Mouse (Mus musculus) limb, embryonic 13.5 days (tissue): ENCODE data around the gene Hmg20a. TPM values are rescaled to one million over a fixed set of nuclear protein-coding genes. Genes with fewer than 3 reads are reported as not detected.

Experiments
- ATAC-seq: fragments of 200-750 bp; cut with Nextera tagmentation; 2 replicates; pipeline ENCODE4 v1.8.0; 2017; ENCODE audit warnings: low read depth, moderate number of reproducible peaks, moderate TSS enrichment; ENCODE audit not compliant: low FRiP score
- H3K27ac ChIP-seq: fragments of 300-500 bp; sonication (generic); 2 replicates; pipeline ENCODE4 v1.5.1; 2015; ENCODE audit warnings: inconsistent platforms, mild to moderate bottlenecking, moderate library complexity
- H3K27me3 ChIP-seq: fragments of 300-500 bp; sonication (generic); 2 replicates; pipeline ENCODE4 v1.6.1; 2015; ENCODE audit warnings: mild to moderate bottlenecking, inconsistent platforms
- H3K36me3 ChIP-seq: fragments of 300-500 bp; sonication (generic); 2 replicates; pipeline ENCODE4 v1.6.1; 2015; ENCODE audit warnings: inconsistent platforms, mild to moderate bottlenecking, moderate library complexity
- H3K4me1 ChIP-seq: fragments of 300-500 bp; sonication (generic); 2 replicates; pipeline ENCODE4 v1.6.1; 2015; ENCODE audit warnings: inconsistent platforms
- H3K4me2 ChIP-seq: fragments of 300-500 bp; sonication (generic); replicated peaks from 2 replicates; pipeline ENCODE4 v1.6.1; 2015; ENCODE audit warnings: inconsistent platforms, mild to moderate bottlenecking, moderate library complexity
- H3K4me3 ChIP-seq: fragments of 300-500 bp; sonication (generic); 2 replicates; pipeline ENCODE4 v1.5.1; 2015; ENCODE audit warnings: moderate library complexity, mild to moderate bottlenecking, inconsistent platforms
- H3K9ac ChIP-seq: fragments of 300-500 bp; sonication (generic); 2 replicates; pipeline ENCODE4 v1.6.1; 2015; ENCODE audit warnings: mild to moderate bottlenecking, inconsistent platforms
- H3K9me3 ChIP-seq: fragments of 300-500 bp; sonication (generic); 2 replicates; pipeline ENCODE4 v1.6.1; 2016; ENCODE audit warnings: inconsistent platforms
- WGBS: fragments of 180-500 bp; shearing (Covaris S2); methylation state at CpG from one replicate; pipeline ENCODE4 v1.1.7; 2015; 5-methylcytosine and 5-hydroxymethylcytosine counted together
- polyA plus RNA-seq: library from polyadenylated mRNA; unstranded; fragments of >200 nt; fragmentation: Nextera tagmentation; extraction: Ambion mirVana; gene quantifications from 2 replicates; pipeline ENCODE4 v1.2.1, GENCODE M21; 2015

Hmg20a gene
- polyA plus RNA-seq, 1 experiment from 2014 or later: 73.1 TPM

DNA sequence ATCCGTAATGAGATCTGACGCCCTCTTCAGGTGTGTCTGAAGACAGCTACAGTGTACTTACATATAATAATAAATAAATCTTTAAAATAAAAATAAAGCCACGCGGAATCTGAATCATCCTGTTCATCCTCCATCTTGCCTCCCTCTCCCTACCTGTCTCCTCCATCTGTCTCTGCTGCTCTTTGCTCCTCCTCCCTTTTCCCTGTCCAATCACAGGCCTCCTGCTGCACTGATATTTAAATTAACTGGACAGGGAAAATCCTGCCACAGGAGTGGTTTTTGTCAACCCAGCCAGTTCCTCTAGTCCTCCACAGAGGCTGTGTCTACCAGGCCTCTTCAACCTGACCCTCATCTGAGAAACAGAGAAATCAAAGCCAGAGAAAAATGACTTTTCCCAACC, 94.1 kb downstream of the Hmg20a start:
- no peaks in the 10 kb centered on the region for H3K9me3 ChIP-seq
- 0 out of 2 replicates have a peak, but pooled peaks cover 7% of the 10 kb centered on the region for H3K27me3 ChIP-seq
- H3K9ac ChIP-seq: no peak overlapping the region
- H3K4me3 ChIP-seq: no peak overlapping the region
- peaks cover 23% of the 10 kb centered on the region for H3K4me1 ChIP-seq
- H3K27ac ChIP-seq: no peak overlapping the region
- WGBS: 84% methylated on average over 4 of the region's 4 CpGs
- no peak overlapping the region for H3K4me2 ChIP-seq
- no peak for ATAC-seq
- H3K36me3 ChIP-seq: no peaks in the 10 kb centered on the region

DNA sequence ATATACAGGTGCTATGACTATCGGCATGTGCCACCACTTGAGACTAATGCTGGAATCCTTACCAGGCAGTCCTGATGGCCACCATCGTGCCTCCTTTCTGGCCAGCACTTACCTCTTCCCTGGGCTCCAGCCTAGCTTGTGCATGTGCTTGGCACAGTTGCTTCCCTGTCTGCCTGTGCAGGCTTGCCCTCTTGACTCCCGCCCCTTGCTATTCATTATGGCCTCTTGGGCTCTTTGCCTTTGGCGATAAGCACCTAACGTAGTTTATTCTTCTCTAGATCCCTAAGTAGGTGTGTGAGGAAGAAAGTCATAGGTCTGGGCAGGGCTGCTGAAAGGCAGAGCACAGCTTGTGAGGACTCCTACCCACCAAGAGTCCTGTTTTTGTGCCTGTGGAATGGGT, 96.7 kb downstream of the Hmg20a start:
- no peaks in the 10 kb centered on the region for H3K36me3 ChIP-seq
- H3K27me3 ChIP-seq: no peaks in the 10 kb centered on the region
- no peak overlapping the region for H3K4me3 ChIP-seq
- WGBS: 78% methylated on average over 5 of the region's 5 CpGs
- H3K9me3 ChIP-seq: no peaks in the 10 kb centered on the region
- H3K4me2 ChIP-seq: no peak overlapping the region
- ATAC-seq: no peak
- peaks cover 22% of the 10 kb centered on the region for H3K4me1 ChIP-seq
- no peak overlapping the region for H3K9ac ChIP-seq
- no peak overlapping the region for H3K27ac ChIP-seq

DNA sequence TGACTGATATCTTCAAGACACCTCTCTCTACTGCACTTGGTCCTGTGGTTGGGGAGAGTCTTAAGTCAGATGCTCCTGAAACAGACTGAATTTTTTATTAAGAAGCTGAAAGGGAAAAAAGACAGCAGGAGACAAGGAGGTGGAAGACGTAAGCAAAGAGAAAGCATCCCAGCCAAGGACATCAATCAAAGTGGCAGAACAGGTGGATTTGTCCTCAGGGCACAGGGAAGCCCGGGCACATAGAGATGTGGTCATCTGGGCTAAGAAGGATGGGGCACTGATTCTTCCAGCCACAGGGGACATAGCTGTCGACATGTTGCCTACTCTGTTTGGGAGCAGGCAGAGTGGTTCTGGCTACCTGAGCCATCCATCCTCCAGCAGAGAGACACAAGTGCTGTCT, 97.8 kb downstream of the Hmg20a start:
- no peak overlapping the region for H3K4me2 ChIP-seq
- H3K9ac ChIP-seq: no peak overlapping the region
- H3K36me3 ChIP-seq: no peaks in the 10 kb centered on the region
- 57% methylated on average over 3 of the region's 3 CpGs for WGBS
- no peak overlapping the region for H3K4me3 ChIP-seq
- ATAC-seq: no peak
- peaks cover 22% of the 10 kb centered on the region for H3K4me1 ChIP-seq
- H3K27me3 ChIP-seq: no peaks in the 10 kb centered on the region
- H3K9me3 ChIP-seq: no peaks in the 10 kb centered on the region
- no peak overlapping the region for H3K27ac ChIP-seq

DNA sequence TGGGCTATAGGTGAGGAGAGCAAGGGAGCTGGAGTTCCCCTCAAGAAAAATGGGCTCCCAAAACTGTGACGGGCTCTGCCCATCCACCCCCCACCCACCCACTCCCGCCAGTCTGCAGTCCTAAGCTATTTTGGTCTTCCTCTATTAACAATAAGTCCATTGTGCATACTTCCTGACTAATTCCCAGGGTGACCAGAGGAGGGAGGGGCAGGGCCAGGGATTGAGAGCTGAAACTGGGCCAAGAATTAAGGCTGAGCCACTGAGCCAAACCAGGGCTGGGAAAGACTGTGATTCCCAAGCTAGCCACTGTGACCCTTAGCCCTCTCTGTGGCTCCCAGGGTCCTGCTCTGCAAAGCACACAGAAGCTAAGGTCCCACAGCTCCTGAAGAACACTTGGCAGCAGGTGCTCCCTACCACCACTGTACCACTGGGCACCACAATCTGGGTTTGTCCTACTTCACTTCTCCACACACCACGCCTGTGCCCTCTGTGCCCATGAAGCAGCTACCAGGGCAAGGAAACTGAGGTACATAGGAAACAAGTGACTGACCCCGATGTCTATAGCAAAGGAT, 98.4 kb downstream of the Hmg20a start:
- Histone ChIP-seq H3K4me3 (no peak overlapping the region), H3K4me1 (peaks cover 22% of the 10 kb centered on the region), H3K4me2 (no peak overlapping the region), H3K27ac (no peak overlapping the region), H3K36me3 (no peaks in the 10 kb centered on the region), H3K9me3 (no peaks in the 10 kb centered on the region), H3K9ac (no peak overlapping the region), H3K27me3 (no peaks in the 10 kb centered on the region)
- 0 out of 2 replicates have a peak, but pooled peaks have one; percentile 19 for ATAC-seq
- 76% methylated on average over 4 of the region's 4 CpGs for WGBS

DNA sequence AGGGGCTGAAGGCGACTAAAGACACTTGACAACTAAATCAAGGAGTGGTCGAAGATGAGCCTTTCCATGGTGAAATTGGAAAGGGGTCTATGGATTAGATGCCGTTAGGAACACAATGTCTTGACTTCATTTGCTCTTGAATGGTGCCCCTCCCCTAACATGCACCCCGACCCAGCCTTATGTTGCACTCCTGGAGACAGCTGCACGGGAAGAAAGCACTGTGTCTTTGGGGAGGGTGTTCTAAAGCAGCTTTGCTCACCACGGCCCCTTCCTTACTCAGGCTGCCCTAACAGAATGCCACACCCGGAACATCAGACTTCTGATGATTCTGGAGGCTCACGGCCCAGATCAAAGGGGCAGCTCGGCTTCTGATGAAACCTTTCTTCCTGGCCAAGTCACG, 103.9 kb downstream of the Hmg20a start:
- H3K4me3 ChIP-seq: no peak overlapping the region
- no peaks in the 10 kb centered on the region for H3K9me3 ChIP-seq
- H3K27me3 ChIP-seq: no peaks in the 10 kb centered on the region
- no peak overlapping the region for H3K9ac ChIP-seq
- no peak for ATAC-seq
- H3K36me3 ChIP-seq: no peaks in the 10 kb centered on the region
- no peak overlapping the region for H3K4me2 ChIP-seq
- no peak overlapping the region for H3K27ac ChIP-seq
- peaks cover 5% of the 10 kb centered on the region; the same call in 1 of the 2 replicates for H3K4me1 ChIP-seq
- WGBS: 46% methylated on average over 10 of the region's 10 CpGs

DNA sequence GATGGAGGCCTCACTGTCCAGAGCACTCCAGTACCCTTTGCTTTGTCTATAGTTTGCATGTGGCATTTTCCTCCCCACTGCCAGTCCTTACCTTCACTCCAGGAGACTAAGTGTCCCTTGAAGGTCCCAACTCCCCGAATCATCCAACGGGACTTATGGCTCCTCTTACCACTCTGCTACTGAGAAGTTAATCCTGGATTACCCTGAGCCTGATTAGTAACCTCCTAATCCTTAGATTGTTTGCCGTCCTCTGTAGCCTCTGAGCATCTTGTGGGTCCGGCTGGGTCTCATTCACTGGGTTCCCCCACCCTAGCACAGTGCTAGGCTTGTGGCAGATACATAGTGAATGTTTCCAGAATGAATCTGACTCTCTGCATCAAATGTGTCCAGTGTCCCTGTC, 109.5 kb downstream of the Hmg20a start:
- 77% methylated on average over 4 of the region's 4 CpGs for WGBS
- Histone ChIP-seq H3K9ac (no peak overlapping the region), H3K27ac (no peak overlapping the region), H3K4me2 (no peak overlapping the region), H3K9me3 (no peaks in the 10 kb centered on the region), H3K27me3 (no peaks in the 10 kb centered on the region), H3K4me1 (no peaks in the 10 kb centered on the region), H3K4me3 (no peak overlapping the region), H3K36me3 (no peaks in the 10 kb centered on the region)
- ATAC-seq: no peak

DNA sequence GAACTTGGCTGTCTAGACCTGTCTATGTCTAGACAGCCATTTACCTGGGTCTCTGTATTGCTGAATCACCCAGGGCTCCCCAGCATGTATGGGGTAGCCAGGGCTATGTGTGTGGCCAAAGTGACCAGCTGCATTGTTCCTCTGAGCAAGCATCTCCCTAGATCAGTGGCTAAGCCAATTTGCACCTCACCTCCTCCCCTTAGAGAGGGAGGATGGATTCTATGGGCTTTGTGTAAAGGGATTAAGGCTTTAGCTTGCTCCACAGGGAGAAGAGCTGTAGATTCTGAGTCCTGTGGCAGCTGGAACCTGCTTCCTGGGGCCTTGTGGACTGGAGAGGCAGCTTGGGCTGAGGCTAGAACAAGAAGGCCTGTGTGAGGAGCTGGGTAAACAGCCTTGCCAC, 113.6 kb downstream of the Hmg20a start:
- peaks cover 20% of the 10 kb centered on the region for H3K4me1 ChIP-seq
- H3K36me3 ChIP-seq: no peaks in the 10 kb centered on the region
- H3K9ac ChIP-seq: no peak overlapping the region
- no peak overlapping the region for H3K4me3 ChIP-seq
- H3K27me3 ChIP-seq: peaks cover 17% of the 10 kb centered on the region
- no peak overlapping the region for H3K4me2 ChIP-seq
- H3K27ac ChIP-seq: no peak overlapping the region
- no peaks in the 10 kb centered on the region for H3K9me3 ChIP-seq
- no peak for ATAC-seq

DNA sequence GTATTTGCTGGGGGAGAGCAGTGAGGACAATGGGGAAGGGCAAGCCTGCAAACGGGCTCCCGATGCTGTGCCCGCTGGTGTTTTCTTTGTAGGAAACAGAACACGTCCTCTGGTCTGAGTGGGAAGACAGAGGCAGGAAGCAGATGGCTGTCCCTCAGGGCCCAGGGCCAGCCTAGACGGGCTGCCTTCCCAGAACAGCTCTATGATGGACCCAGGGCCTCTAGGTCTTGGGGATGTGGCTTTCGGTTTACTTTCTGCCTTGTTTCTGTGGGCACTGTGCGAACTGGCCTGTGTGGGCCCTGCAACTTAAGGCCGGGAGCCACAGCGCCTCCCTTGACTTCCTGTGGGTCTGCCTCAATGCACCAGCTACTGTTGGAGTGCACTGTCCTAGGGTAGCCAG, 115.5 kb downstream of the Hmg20a start:
- no peak overlapping the region for H3K27ac ChIP-seq
- no peak for ATAC-seq
- H3K4me3 ChIP-seq: no peak overlapping the region
- peaks cover 20% of the 10 kb centered on the region for H3K4me1 ChIP-seq
- peaks cover 34% of the 10 kb centered on the region for H3K27me3 ChIP-seq
- 65% methylated on average over 9 of the region's 9 CpGs for WGBS
- H3K9ac ChIP-seq: 0 out of 2 replicates have a peak overlapping the region, but pooled peaks have one; percentile 2
- H3K9me3 ChIP-seq: no peaks in the 10 kb centered on the region
- no peak overlapping the region for H3K4me2 ChIP-seq
- H3K36me3 ChIP-seq: no peaks in the 10 kb centered on the region

DNA sequence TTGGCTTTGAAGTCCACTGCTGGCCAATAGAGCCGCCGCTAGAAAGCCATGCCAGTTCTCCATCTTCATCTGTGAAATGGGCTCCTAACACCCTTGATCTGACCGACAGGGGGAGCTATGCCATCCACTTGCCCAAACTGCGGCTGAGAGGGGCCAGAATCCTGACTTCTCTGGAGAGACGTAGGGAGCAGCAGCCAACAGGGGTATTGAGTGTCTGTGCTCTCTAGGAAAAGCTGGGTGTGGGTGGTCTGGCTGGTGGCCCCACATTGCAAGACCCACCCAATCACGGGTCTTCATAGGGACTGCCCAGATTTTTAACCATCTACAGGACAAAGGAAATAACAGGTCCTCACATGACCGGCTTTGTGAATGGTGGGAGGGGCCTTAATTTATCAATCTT, 116.3 kb downstream of the Hmg20a start:
- 45% methylated on average over 7 of the region's 7 CpGs for WGBS
- Histone ChIP-seq H3K27me3 (peaks cover 41% of the 10 kb centered on the region), H3K4me3 (no peak overlapping the region), H3K9me3 (no peaks in the 10 kb centered on the region), H3K9ac (no peak overlapping the region), H3K4me1 (peaks cover 28% of the 10 kb centered on the region), H3K36me3 (no peaks in the 10 kb centered on the region), H3K4me2 (no peak overlapping the region), H3K27ac (no peak overlapping the region)
- 0 out of 2 replicates have a peak, but pooled peaks have one; percentile 30 for ATAC-seq

DNA sequence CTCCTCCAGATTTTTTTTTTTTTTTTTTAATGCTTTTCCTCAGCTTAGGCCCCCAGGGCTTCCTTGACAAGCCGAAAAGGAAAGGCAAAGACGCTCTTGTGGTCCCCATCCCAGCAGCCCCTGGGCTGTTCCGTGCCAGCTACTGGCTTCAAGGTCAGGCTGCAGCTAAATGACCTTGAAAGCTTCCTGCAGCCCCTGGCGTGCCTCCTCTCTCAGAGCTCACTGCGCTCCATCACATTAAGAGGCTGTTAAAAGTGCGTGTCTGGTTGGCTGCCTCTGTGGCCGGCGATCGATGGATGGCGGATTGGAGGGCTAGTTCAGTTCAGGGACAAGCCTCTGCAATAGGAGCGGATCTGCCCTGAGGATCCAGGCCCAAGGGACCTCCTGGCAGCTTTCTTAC, 117.0 kb downstream of the Hmg20a start:
- peak overlapping the region; percentile 48; the same call in 1 of the 2 replicates for H3K9ac ChIP-seq
- H3K27ac ChIP-seq: no peak overlapping the region
- H3K4me1 ChIP-seq: peaks cover 34% of the 10 kb centered on the region
- no peaks in the 10 kb centered on the region for H3K9me3 ChIP-seq
- ATAC-seq: no peak
- H3K36me3 ChIP-seq: no peaks in the 10 kb centered on the region
- no peak overlapping the region for H3K4me3 ChIP-seq
- H3K27me3 ChIP-seq: peaks cover 41% of the 10 kb centered on the region
- 9% methylated on average over 11 of the region's 11 CpGs for WGBS
- peak overlapping the region; percentile 45 for H3K4me2 ChIP-seq

DNA sequence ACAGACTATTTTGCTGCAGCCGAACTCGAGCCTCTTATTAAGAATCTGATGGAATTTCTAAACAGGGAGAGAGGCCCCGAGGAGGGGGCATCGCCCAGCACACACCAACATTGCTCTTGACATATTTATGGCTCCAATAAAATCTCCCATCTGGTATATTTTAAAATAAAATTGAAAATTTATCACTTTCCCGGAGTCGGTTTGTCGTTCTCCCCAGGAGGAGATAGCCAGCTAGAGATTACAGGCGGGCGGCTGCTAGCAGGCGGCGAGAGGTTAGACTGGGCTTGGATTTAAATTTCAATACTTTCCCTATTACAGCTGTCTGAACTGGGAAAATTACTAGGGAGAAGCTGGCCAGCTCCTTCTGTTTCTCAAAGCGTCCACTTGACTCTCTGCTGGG, 121.6 kb downstream of the Hmg20a start:
- no peak overlapping the region for H3K4me3 ChIP-seq
- ATAC-seq: peak; percentile 59
- H3K9ac ChIP-seq: no peak overlapping the region
- H3K27ac ChIP-seq: no peak overlapping the region
- H3K27me3 ChIP-seq: peaks cover 47% of the 10 kb centered on the region
- no peaks in the 10 kb centered on the region for H3K9me3 ChIP-seq
- peaks cover 25% of the 10 kb centered on the region for H3K4me1 ChIP-seq
- H3K4me2 ChIP-seq: peak overlapping the region; percentile 46
- 6% methylated on average over 12 of the region's 12 CpGs for WGBS
- H3K36me3 ChIP-seq: no peaks in the 10 kb centered on the region

DNA sequence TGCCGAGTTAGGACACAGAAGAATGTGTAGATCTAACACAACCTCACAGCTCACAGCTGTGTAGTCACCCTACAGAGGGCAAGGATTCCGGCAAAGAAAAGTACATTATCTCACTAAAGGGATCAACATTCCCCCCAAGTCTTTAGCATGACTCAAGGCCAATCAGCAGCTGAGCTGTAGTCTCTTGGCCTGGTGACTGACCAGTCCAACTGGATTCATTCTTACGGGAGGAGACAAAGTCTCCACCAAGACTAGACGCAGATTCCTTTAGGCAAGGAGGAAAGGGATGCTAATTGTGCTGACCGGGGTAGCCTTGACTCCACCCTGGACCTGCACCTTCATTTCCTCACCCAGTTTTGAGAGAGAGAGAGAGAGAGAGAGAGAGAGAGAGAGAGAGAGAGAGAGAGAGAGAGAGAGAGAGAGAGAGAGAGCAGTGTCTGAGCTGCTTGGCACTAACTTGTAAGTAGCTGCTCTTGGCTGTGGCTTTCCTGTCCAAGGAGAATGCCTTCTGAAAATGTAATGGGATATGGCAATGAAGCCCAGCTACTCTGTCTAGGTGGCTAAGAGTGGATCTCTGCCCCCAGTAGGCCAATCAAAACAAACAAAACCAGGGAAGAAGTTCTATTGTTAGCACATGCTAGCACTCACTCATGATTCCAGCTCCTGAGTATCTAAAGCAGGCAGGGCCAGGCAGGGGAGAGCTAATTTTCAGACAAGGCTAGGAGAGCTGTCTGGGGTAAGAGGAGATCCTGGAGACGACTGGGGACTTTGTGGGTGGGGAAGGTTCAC, 126.5 kb downstream of the Hmg20a start:
- H3K4me3 ChIP-seq: no peak overlapping the region
- H3K9ac ChIP-seq: no peak overlapping the region
- no peak for ATAC-seq
- H3K27ac ChIP-seq: no peak overlapping the region
- no peak overlapping the region for H3K4me2 ChIP-seq
- peaks cover 21% of the 10 kb centered on the region for H3K27me3 ChIP-seq
- WGBS: 64% methylated on average over 6 of the region's 6 CpGs
- peaks cover 12% of the 10 kb centered on the region for H3K4me1 ChIP-seq
- H3K36me3 ChIP-seq: no peaks in the 10 kb centered on the region
- no peaks in the 10 kb centered on the region for H3K9me3 ChIP-seq
